12 mouse cellular contexts compared by ENCODE assay signal in genomic region chr8:71456906-71457305, GRCm38 (mm10). TPM values are rescaled to one million over a fixed set of nuclear protein-coding genes. Genes with fewer than 3 reads are reported as not detected.
DNase-seq lines count a peak whose midpoint lies in the region; ATAC-seq lines count a peak whose summit lies in the region.
"Had no signal": no experiment of that assay in that cellular context is flagged by ENCODE, and none has a peak within 500 bp of the region (broad histone marks: within the 10 kb centered on the region; RNA-seq: fewer than 3 reads in every experiment).

No protein-coding gene starts in this region.

- peaks cover 55% of the 10 kb centered on the region for H3K36me3 ChIP-seq in hindbrain, embryonic 13.5 days
- peaks cover 55% of the 10 kb centered on the region for H3K36me3 ChIP-seq in hindbrain, embryonic 12.5 days
- H3K36me3 ChIP-seq in stomach, embryonic 15.5 days, result peaks cover 16% of the 10 kb centered on the region; the same call in 1 of the 2 replicates

- no peak overlapping the region for H3K27ac ChIP-seq in hindbrain, embryonic 13.5 days
- H3K27ac ChIP-seq in hindbrain, embryonic 12.5 days, result no peak overlapping the region
- no peak overlapping the region for H3K27ac ChIP-seq in stomach, embryonic 15.5 days
- H3K27ac ChIP-seq: neural tube, embryonic 12.5 days had no signal

- 0 out of 2 replicates have a peak, but pooled peaks have one; percentile 8 for ATAC-seq in hindbrain, embryonic 13.5 days (ENCODE audit: low FRiP score)
- ATAC-seq in hindbrain, embryonic 12.5 days (ENCODE audit: low FRiP score), result no peak
- ATAC-seq in erythroblast, adult 5-6 weeks (replicated peaks; ENCODE audit: low FRiP score, poor library complexity, severe bottlenecking), result peak; percentile 67
- 0 out of 2 replicates have a peak, but pooled peaks have one; percentile 11 for ATAC-seq in stomach, embryonic 15.5 days (ENCODE audit: insufficient read depth, low FRiP score, low read depth)

- H3K9me3 ChIP-seq in hindbrain, embryonic 13.5 days, result no peaks in the 10 kb centered on the region
- no peaks in the 10 kb centered on the region for H3K9me3 ChIP-seq in hindbrain, embryonic 12.5 days (replicated peaks)
- H3K9me3 ChIP-seq in stomach, embryonic 15.5 days, result no peaks in the 10 kb centered on the region
- H3K9me3 ChIP-seq: neural tube, embryonic 12.5 days had no signal

- no peak overlapping the region for H3K4me2 ChIP-seq in hindbrain, embryonic 13.5 days
- no peak overlapping the region for H3K4me2 ChIP-seq in hindbrain, embryonic 12.5 days (replicated peaks)
- no peak overlapping the region; the same call in 1 of the 2 replicates for H3K4me2 ChIP-seq in stomach, embryonic 15.5 days
- H3K4me2 ChIP-seq: neural tube, embryonic 12.5 days had no signal

- DNase-seq in testis, postnatal 10 days (ENCODE audit: low spot score), result peak; percentile 60
- DNase-seq in testis, postnatal 14 days (ENCODE audit: low spot score), result no peak
- DNase-seq in thymus, postnatal 25 days, result no peak
- no peak for DNase-seq in right cerebral cortex, postnatal 4 days
- DNase-seq: adrenal gland, adult 8-10 months; lung, adult 2 months; spleen, adult 18-20 months had no signal

- WGBS in hindbrain, embryonic 13.5 days, result 46% methylated on average over 22 of the region's 22 CpGs
- 40% methylated on average over 22 of the region's 22 CpGs for WGBS in hindbrain, embryonic 12.5 days
- WGBS in stomach, embryonic 15.5 days, result 41% methylated on average over 22 of the region's 22 CpGs

- H3K4me1 ChIP-seq in hindbrain, embryonic 13.5 days (replicated peaks), result peaks cover 32% of the 10 kb centered on the region
- peaks cover 18% of the 10 kb centered on the region for H3K4me1 ChIP-seq in hindbrain, embryonic 12.5 days
- H3K4me1 ChIP-seq in stomach, embryonic 15.5 days, result no peaks in the 10 kb centered on the region; the same call in 1 of the 2 replicates

- no peaks in the 10 kb centered on the region for H3K27me3 ChIP-seq in hindbrain, embryonic 13.5 days
- H3K27me3 ChIP-seq in hindbrain, embryonic 12.5 days, result no peaks in the 10 kb centered on the region
- no peaks in the 10 kb centered on the region for H3K27me3 ChIP-seq in stomach, embryonic 15.5 days (replicated peaks)
- H3K27me3 ChIP-seq: neural tube, embryonic 12.5 days had no signal

- H3K4me3 ChIP-seq in hindbrain, embryonic 13.5 days, result no peak overlapping the region
- H3K4me3 ChIP-seq in hindbrain, embryonic 12.5 days, result no peak overlapping the region
- H3K4me3 ChIP-seq in stomach, embryonic 15.5 days (replicated peaks), result no peak overlapping the region
- H3K4me3 ChIP-seq: neural tube, embryonic 12.5 days had no signal

- H3K9ac ChIP-seq in hindbrain, embryonic 13.5 days, result no peak overlapping the region
- no peak overlapping the region for H3K9ac ChIP-seq in hindbrain, embryonic 12.5 days
- H3K9ac ChIP-seq in stomach, embryonic 15.5 days, result no peak overlapping the region
- H3K9ac ChIP-seq: neural tube, embryonic 12.5 days had no signal

RNA-seq across cellular contexts. Expression of gene Abhd8, which starts 6.5 kb away (rescaled TPM):
- 127 and 136 TPM in 2 replicates for polyA plus RNA-seq in hindbrain, embryonic 13.5 days (2015; fragmentation: Nextera tagmentation; extraction: Ambion mirVana)
- 107 and 108 TPM in 2 replicates for polyA plus RNA-seq in hindbrain, embryonic 12.5 days (2016; fragmentation: Nextera tagmentation; extraction: Ambion mirVana)
- 0.58 and 0.63 TPM in 2 replicates for total RNA-seq in erythroblast, adult 5-6 weeks (2015; ENCODE audit: low replicate concordance)
- total RNA-seq in erythroblast, adult 5-6 weeks (2017; ENCODE audit: low replicate concordance), result 2.2 and 3.5 TPM in 2 replicates
- 42.0 and 44.0 TPM in 2 replicates for polyA plus RNA-seq in stomach, embryonic 15.5 days (2015; fragmentation: Nextera tagmentation; extraction: Ambion mirVana)

RNA-seq across cellular contexts. Expression of gene Mrpl34, which starts 7.9 kb away (rescaled TPM):
- 222 and 230 TPM in 2 replicates for polyA plus RNA-seq in hindbrain, embryonic 13.5 days (2015; fragmentation: Nextera tagmentation; extraction: Ambion mirVana)
- 194 and 214 TPM in 2 replicates for polyA plus RNA-seq in hindbrain, embryonic 12.5 days (2016; fragmentation: Nextera tagmentation; extraction: Ambion mirVana)
- total RNA-seq in erythroblast, adult 5-6 weeks (2015; ENCODE audit: low replicate concordance), result 1.9 and 20.9 TPM in 2 replicates
- total RNA-seq in erythroblast, adult 5-6 weeks (2017; ENCODE audit: low replicate concordance), result 6.0 and 12.1 TPM in 2 replicates
- 154 and 164 TPM in 2 replicates for polyA plus RNA-seq in stomach, embryonic 15.5 days (2015; fragmentation: Nextera tagmentation; extraction: Ambion mirVana)

RNA-seq across cellular contexts. Expression of gene Dda1, which starts 12.1 kb away (rescaled TPM):
- polyA plus RNA-seq in hindbrain, embryonic 13.5 days (2015; fragmentation: Nextera tagmentation; extraction: Ambion mirVana), result 212 and 214 TPM in 2 replicates
- polyA plus RNA-seq in hindbrain, embryonic 12.5 days (2016; fragmentation: Nextera tagmentation; extraction: Ambion mirVana), result 155 and 161 TPM in 2 replicates
- total RNA-seq in erythroblast, adult 5-6 weeks (2015; ENCODE audit: low replicate concordance), result 7.7 and 15.0 TPM in 2 replicates
- 5.7 and 7.9 TPM in 2 replicates for total RNA-seq in erythroblast, adult 5-6 weeks (2017; ENCODE audit: low replicate concordance)
- polyA plus RNA-seq in stomach, embryonic 15.5 days (2015; fragmentation: Nextera tagmentation; extraction: Ambion mirVana), result 90.2 and 92.4 TPM in 2 replicates

RNA-seq across cellular contexts. Expression of gene Ano8, which starts 28.9 kb away (rescaled TPM):
- polyA plus RNA-seq in hindbrain, embryonic 13.5 days (2015; fragmentation: Nextera tagmentation; extraction: Ambion mirVana), result 6.6 and 7.1 TPM in 2 replicates
- polyA plus RNA-seq in hindbrain, embryonic 12.5 days (2016; fragmentation: Nextera tagmentation; extraction: Ambion mirVana), result 18.0 and 19.6 TPM in 2 replicates
- 0.21 TPM in 1 of 2 replicates, not detected in the other for total RNA-seq in erythroblast, adult 5-6 weeks (2015; ENCODE audit: low replicate concordance)
- 0.14 TPM in 1 of 2 replicates, not detected in the other for total RNA-seq in erythroblast, adult 5-6 weeks (2017; ENCODE audit: low replicate concordance)
- 1.5 and 1.8 TPM in 2 replicates for polyA plus RNA-seq in stomach, embryonic 15.5 days (2015; fragmentation: Nextera tagmentation; extraction: Ambion mirVana)

RNA-seq across cellular contexts. Expression of gene Gtpbp3, which starts 31.0 kb away (rescaled TPM):
- 13.7 and 14.3 TPM in 2 replicates for polyA plus RNA-seq in hindbrain, embryonic 13.5 days (2015; fragmentation: Nextera tagmentation; extraction: Ambion mirVana)
- 15.3 and 16.5 TPM in 2 replicates for polyA plus RNA-seq in hindbrain, embryonic 12.5 days (2016; fragmentation: Nextera tagmentation; extraction: Ambion mirVana)
- total RNA-seq in erythroblast, adult 5-6 weeks (2015; ENCODE audit: low replicate concordance), result 0.58 and 3.1 TPM in 2 replicates
- 1.7 and 3.9 TPM in 2 replicates for total RNA-seq in erythroblast, adult 5-6 weeks (2017; ENCODE audit: low replicate concordance)
- 14.6 and 16.1 TPM in 2 replicates for polyA plus RNA-seq in stomach, embryonic 15.5 days (2015; fragmentation: Nextera tagmentation; extraction: Ambion mirVana)
